Mouse (Mus musculus) hindbrain, embryonic 11.5 days (tissue): ENCODE measurements around the gene Babam2. TPM values are rescaled to one million over a fixed set of nuclear protein-coding genes. Genes with fewer than 3 reads are reported as not detected.

Source experiments
- ATAC-seq: fragments of 200-750 bp; cut with Nextera tagmentation; 2 replicates; pipeline ENCODE4 v1.8.0; 2017; ENCODE audit warnings: mild to moderate bottlenecking, moderate TSS enrichment, moderate library complexity; ENCODE audit not compliant: low FRiP score
- DNase-seq: peaks from one replicate; pipeline ENCODE4 v3.0.0-alpha.2; 2015; ENCODE audit warnings: low spot score
- H3K27ac ChIP-seq: fragments of 300-500 bp; sonication (generic); 2 replicates; pipeline ENCODE4 v1.5.1; 2014; ENCODE audit warnings: mild to moderate bottlenecking, low read depth, low read length
- H3K27me3 ChIP-seq: fragments of 300-500 bp; sonication (generic); 2 replicates; pipeline ENCODE4 v1.6.1; 2014; ENCODE audit warnings: mild to moderate bottlenecking, low read length, moderate library complexity, mixed read lengths; ENCODE audit not compliant: control insufficient read depth, insufficient read depth
- H3K36me3 ChIP-seq: fragments of 300-500 bp; sonication (generic); 2 replicates; pipeline ENCODE4 v1.6.1; 2014; ENCODE audit warnings: mild to moderate bottlenecking, low read length, moderate library complexity, mixed read lengths; ENCODE audit not compliant: control insufficient read depth, insufficient read depth
- H3K4me1 ChIP-seq: fragments of 300-500 bp; sonication (generic); replicated peaks from 2 replicates; pipeline ENCODE4 v1.6.1; 2014; ENCODE audit warnings: low read length, mixed read lengths; ENCODE audit not compliant: control insufficient read depth, insufficient read depth
- H3K4me2 ChIP-seq: fragments of 300-500 bp; sonication (generic); replicated peaks from 2 replicates; pipeline ENCODE4 v1.6.1; 2014; ENCODE audit warnings: mild to moderate bottlenecking, low read depth, low read length
- H3K4me3 ChIP-seq: fragments of 300-500 bp; sonication (generic); 2 replicates; pipeline ENCODE4 v1.5.1; 2014; ENCODE audit warnings: low read depth, low read length
- H3K9ac ChIP-seq: fragments of 300-500 bp; sonication (generic); 2 replicates; pipeline ENCODE4 v1.6.1; 2014; ENCODE audit warnings: low read depth, low read length
- H3K9me3 ChIP-seq: fragments of 300-500 bp; sonication (generic); 2 replicates; pipeline ENCODE4 v1.6.1; 2016; ENCODE audit warnings: low read length; ENCODE audit not compliant: control insufficient read depth
- WGBS: fragments of 180-500 bp; shearing (Covaris S2); extraction: QIAGEN DNeasy Blood & Tissue Kit; methylation state at CpG from one replicate; pipeline ENCODE4 v1.1.7; 2014; 5-methylcytosine and 5-hydroxymethylcytosine counted together
- polyA plus RNA-seq: library from polyadenylated mRNA; unstranded; fragments of >200 nt; fragmentation: Nextera tagmentation; extraction: Ambion mirVana; gene quantifications from 2 replicates; pipeline ENCODE4 v1.2.1, GENCODE M21; 2014

The Babam2 gene
- polyA plus RNA-seq, 1 experiment from 2014 or later, result 36.2 TPM

DNA sequence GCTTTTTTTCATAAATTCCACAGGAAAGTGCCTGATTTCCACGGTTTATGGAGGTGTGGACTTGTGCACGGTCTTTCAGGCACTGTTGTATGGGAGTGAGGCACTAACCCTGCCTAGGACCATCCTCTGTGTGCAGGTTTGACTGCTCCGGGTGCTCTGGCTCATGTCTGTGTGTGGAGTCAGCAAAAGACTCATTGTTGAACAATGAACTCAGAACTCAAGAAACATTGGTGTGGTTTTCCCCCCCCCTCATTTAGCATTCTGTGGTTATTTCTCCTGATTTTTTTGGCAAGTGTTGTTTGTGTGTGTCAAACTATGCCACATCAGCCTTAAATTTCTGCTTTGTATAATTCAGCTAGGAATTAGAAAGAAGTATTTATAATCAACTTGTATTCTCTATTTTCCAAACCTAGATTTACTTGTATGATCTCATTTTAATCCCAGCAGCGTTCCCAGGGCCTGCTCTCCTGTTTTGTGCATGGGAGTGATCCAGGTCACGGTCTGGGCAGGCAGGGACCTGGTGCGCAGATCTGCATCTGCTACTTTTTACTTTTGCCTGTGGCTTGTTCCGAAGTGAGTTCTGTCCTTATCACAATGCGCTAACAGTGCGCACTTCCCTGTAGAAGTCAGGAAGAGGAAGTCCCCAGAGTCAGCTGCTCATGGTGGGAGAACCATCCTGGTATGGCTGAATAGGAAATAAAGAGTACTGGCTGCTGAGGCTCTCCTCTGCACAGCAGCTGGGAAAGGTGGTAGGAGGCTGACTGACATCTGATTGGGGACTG, 61.0 kb downstream of the Babam2 start:
- ATAC-seq (no peak), DNase-seq (no peak)
- Histone ChIP-seq H3K27me3 (no peaks in the 10 kb centered on the region), H3K4me2 (no peak overlapping the region), H3K4me1 (no peaks in the 10 kb centered on the region), H3K4me3 (no peak overlapping the region), H3K9ac (no peak overlapping the region), H3K27ac (no peak overlapping the region), H3K36me3 (no peaks in the 10 kb centered on the region), H3K9me3 (no peaks in the 10 kb centered on the region)
- 92% methylated on average over 9 of the region's 9 CpGs for WGBS

DNA sequence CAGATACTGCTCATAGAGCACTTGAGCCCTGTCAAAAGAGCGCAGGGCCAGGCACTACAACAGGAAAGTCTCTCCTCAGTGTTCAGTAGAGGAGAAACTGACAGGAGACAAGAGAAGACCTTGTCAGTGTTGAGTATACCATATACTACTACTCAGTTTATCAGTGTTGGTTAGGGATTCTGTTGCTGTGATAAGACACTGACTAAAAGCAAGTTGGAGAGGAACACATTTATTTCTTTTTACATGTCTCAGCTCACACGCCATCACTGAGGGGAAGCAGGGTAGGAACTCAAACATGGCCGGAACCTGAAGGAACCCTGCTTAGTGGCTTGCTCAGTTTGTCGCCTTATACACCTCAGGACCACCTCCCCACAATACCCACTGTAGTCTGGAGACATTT, 64.4 kb downstream of the Babam2 start:
- no peak overlapping the region for H3K9ac ChIP-seq
- no peak overlapping the region for H3K27ac ChIP-seq
- no peaks in the 10 kb centered on the region for H3K9me3 ChIP-seq
- no peak overlapping the region for H3K4me3 ChIP-seq
- no peak for ATAC-seq
- H3K4me2 ChIP-seq, result no peak overlapping the region
- no peaks in the 10 kb centered on the region for H3K4me1 ChIP-seq
- no peaks in the 10 kb centered on the region for H3K36me3 ChIP-seq
- 91% methylated on average over 4 of the region's 4 CpGs for WGBS
- no peaks in the 10 kb centered on the region for H3K27me3 ChIP-seq
- DNase-seq, result no peak

DNA sequence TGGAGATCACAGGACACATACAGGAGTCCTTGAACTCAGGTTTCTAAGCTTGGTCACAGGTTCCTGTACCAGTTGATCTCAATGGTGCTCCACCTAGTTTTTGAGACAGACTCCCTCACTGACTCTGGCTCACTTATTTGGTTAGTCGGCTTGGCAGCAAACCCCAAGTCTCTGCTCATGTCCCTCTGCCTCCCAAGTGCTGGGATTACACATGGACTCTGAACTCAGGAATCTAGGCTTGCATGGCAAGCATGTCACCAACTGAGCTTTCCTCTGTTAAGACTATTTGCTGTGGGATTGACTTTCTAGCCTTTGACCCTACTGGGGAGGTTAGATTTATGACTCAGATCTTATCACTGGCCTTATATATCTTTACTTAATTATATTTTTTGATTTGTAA, 65.3 kb downstream of the Babam2 start:
- Histone ChIP-seq H3K27me3 (no peaks in the 10 kb centered on the region), H3K4me3 (no peak overlapping the region), H3K9ac (no peak overlapping the region), H3K27ac (no peak overlapping the region), H3K4me2 (no peak overlapping the region), H3K9me3 (no peaks in the 10 kb centered on the region), H3K36me3 (no peaks in the 10 kb centered on the region), H3K4me1 (no peaks in the 10 kb centered on the region)
- ATAC-seq, result no peak
- DNase-seq, result no peak
- 87% methylated on average over 1 of the region's 1 CpGs for WGBS

DNA sequence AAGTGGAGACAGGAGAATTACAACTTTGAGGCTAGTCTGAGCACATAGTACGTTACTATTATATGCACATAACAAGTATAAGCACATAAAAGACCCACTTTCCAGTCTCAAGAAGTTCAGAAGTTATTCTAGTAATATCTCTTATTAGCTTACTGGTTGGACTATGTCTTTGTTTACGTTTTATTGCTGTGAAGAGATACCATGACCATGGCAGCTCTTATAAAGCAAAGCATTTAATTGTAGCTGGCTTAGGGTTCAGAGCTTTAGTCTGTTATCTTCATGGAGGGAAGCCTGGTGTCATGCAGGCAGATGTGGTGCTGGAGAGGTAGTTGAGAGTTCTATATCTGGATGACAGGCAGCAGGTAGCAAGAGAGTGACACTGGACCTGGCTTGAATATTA, 68.3 kb downstream of the Babam2 start:
- DNase-seq, result no peak
- Histone ChIP-seq H3K4me3 (no peak overlapping the region), H3K27ac (no peak overlapping the region), H3K4me2 (no peak overlapping the region), H3K9ac (no peak overlapping the region), H3K9me3 (no peaks in the 10 kb centered on the region), H3K27me3 (no peaks in the 10 kb centered on the region), H3K4me1 (no peaks in the 10 kb centered on the region), H3K36me3 (no peaks in the 10 kb centered on the region)
- ATAC-seq, result no peak
- WGBS, result 95% methylated on average over 2 of the region's 2 CpGs

DNA sequence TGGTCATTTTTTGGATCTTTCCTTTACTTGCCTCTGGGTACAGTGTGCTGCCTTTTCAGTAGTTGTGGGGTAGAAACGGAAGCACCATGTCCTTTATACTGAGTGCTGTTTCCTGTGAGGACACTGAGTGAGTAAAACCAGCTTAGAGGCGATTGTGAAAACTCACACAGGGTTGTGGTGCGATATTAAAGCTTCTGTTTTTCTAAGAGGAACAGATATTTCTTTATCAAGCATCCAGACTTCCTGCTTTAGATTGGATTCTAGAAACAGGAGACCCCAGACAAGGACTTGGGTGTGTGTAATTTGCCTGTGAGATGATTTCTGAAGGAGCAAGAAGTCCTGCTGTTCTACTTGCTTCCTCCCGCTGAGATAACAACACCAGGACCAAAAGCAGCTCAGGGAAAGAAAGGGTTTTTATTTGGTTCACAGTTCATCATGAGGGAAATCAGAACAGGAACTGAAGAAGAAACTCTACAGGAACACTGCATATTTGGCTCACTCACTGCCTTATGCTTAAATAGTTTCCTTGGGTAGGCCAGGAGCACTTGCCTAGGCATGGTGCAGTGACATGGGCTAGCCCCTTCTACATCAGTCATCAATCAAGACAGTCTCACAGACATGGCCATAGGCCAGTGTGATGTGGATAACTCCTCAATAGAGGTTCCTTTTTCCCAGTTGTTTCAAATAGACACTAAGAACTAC, 69.5 kb downstream of the Babam2 start:
- DNase-seq (no peak), ATAC-seq (no peak)
- Histone ChIP-seq H3K36me3 (no peaks in the 10 kb centered on the region), H3K9me3 (no peaks in the 10 kb centered on the region), H3K27ac (no peak overlapping the region), H3K4me2 (no peak overlapping the region), H3K4me1 (no peaks in the 10 kb centered on the region), H3K4me3 (no peak overlapping the region), H3K9ac (no peak overlapping the region), H3K27me3 (no peaks in the 10 kb centered on the region)
- 58% methylated on average over 4 of the region's 4 CpGs for WGBS

DNA sequence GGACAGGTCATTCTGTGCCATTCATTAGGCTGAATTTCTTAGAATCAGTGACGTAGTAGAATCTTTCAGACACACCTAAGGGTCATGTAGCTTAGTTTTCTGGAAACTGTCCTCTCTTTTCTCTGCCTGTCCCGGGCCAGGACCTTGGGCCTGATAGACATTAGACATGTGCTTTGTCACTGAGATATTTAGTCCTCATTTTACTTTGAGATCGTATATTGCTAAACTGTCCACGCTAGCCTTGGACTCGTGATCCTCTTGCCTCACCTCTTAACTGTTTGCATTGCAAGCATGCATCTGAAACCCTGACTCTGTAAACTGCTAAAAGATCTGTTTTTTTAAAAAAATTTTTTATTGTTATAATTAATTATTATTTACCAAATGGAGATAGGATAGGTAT, 74.0 kb downstream of the Babam2 start:
- Histone ChIP-seq H3K27ac (no peak overlapping the region), H3K9ac (no peak overlapping the region), H3K4me1 (no peaks in the 10 kb centered on the region), H3K27me3 (no peaks in the 10 kb centered on the region), H3K36me3 (no peaks in the 10 kb centered on the region), H3K4me3 (no peak overlapping the region), H3K9me3 (no peaks in the 10 kb centered on the region), H3K4me2 (no peak overlapping the region)
- DNase-seq (no peak), ATAC-seq (no peak)
- 90% methylated on average over 5 of the region's 5 CpGs for WGBS

DNA sequence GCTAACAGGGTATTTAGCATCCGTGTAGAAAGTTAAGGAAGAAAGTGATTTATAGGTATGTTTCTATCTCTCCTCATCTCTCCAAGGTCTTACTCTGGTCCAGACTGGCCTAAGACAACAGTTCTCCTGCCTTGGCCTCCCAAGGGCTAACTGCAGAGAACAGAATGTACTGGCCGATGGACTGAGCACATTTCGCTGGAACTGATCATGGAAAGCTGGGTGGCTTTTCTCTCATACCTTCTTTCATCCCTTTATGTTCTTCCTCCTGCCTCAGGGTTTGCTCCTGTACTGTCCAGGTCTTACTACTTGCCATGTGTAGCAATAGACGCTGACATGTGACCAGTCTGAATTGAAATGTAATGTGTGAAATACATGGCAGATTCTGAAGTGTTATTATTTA, 74.4 kb downstream of the Babam2 start:
- Histone ChIP-seq H3K36me3 (no peaks in the 10 kb centered on the region), H3K4me3 (no peak overlapping the region), H3K4me2 (no peak overlapping the region), H3K27ac (no peak overlapping the region), H3K9ac (no peak overlapping the region), H3K4me1 (no peaks in the 10 kb centered on the region), H3K27me3 (no peaks in the 10 kb centered on the region), H3K9me3 (no peaks in the 10 kb centered on the region)
- no peak for ATAC-seq
- no peak for DNase-seq
- WGBS, result 94% methylated on average over 4 of the region's 4 CpGs

DNA sequence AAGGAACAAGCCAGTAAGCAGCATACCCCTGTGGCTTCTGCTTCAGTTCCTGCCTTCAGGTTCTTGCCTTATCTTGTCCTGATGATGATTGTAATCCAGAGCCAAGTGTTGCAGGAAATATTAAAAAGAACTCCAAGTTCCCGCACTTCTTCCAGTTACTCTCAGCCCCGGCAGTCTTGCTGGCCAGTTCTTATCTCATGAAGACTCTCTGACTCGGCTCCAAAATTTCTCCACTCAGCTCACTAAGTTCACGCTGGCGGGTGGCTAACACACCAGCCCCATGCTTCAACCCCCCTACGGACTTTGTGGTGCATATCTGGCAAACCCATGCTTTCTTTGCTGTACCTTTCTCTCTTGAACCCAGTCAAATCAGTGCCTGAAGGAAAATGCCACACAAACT, 77.5 kb downstream of the Babam2 start:
- 86% methylated on average over 6 of the region's 6 CpGs for WGBS
- DNase-seq (no peak), ATAC-seq (no peak)
- Histone ChIP-seq H3K27ac (no peak overlapping the region), H3K4me2 (no peak overlapping the region), H3K4me3 (no peak overlapping the region), H3K9ac (no peak overlapping the region), H3K36me3 (no peaks in the 10 kb centered on the region), H3K27me3 (no peaks in the 10 kb centered on the region), H3K4me1 (no peaks in the 10 kb centered on the region), H3K9me3 (no peaks in the 10 kb centered on the region)

DNA sequence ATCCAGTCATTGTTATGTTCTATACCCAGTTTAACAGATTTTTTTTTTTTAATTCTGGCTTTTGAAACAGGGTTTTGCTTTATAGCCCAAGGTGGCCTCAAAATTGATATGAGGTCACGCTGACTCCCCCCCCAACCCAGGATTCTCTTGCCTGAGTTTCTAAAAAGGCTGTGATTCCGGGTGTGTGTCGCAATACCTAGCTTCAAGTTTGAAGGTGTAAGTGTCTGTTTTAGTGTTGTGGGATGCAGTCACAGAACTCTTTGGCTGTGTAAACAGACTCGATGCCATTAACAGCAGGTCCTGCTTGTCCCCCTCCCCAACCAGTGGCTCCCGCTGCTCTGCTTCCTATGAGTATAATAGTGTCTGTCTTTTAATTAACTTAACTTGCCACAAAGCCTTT, 84.1 kb downstream of the Babam2 start:
- WGBS, result 81% methylated on average over 5 of the region's 5 CpGs
- no peak overlapping the region for H3K27ac ChIP-seq

More for the DNA sequence above, 84.1 kb downstream of the Babam2 start:
- Histone ChIP-seq H3K9ac (no peak overlapping the region), H3K9me3 (no peaks in the 10 kb centered on the region), H3K4me2 (no peak overlapping the region), H3K36me3 (no peaks in the 10 kb centered on the region), H3K27me3 (no peaks in the 10 kb centered on the region), H3K4me3 (no peak overlapping the region), H3K4me1 (no peaks in the 10 kb centered on the region)
- DNase-seq (no peak), ATAC-seq (no peak)
